ENCODE assay signal across 10 mouse cellular contexts in the genomic region with DNA sequence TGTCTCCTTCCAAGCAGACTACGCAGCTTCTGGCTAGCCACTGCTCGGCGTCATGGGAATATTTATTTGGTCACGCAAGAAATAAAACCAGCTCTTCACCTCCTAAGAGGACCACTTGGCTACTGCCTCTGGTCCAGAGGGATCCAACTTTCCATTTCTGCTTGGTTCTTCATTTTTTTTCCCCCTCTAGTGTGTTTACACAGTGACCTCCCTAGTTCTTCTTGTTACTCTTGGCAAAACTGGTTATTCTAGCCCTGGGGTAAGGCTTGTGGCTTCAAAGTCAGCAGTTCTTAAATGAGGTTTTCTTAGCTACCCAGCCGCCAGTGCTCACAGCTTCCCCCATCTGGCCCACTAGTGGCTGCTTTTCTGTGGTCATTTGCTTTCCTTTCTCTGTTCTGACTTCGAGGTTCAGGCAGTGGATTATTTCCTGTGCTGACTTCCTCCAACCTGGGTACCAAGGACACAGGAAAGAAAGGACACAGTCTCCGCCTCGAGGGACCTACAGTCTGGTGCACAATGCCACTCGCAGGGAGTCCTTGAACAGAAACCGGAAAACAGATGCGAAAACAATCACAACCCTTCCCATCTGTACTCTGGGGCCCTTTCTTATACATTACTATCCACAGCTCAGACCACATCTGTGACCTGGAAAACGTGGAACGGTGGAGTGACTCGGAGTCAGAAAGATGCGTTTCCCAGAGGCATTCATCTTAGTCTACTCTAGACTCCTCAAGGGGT. TPM values are rescaled to one million over a fixed set of nuclear protein-coding genes. Genes with fewer than 3 reads are reported as not detected.
DNase-seq lines count a peak whose midpoint lies in the region; ATAC-seq and TF ChIP-seq lines count a peak whose summit lies in the region.
"Had no signal": no experiment of that assay in that cellular context is flagged by ENCODE, and none has a peak within 500 bp of the region (broad histone marks: within the 10 kb centered on the region; RNA-seq: fewer than 3 reads in every experiment).

No protein-coding gene starts in this region.

- no peak for TF ChIP-seq EP300 in MEL (IDR thresholded peaks at IDR 0.05; ENCODE audit: low read depth in 1 of 2, low read length in 2 of 2)

- WGBS in forebrain, embryonic 13.5 days: 53% methylated on average over 15 of the region's 15 CpGs
- WGBS in forebrain, embryonic 12.5 days: 50% methylated on average over 15 of the region's 15 CpGs

- H3K79me2 ChIP-seq in MEL (ENCODE audit: control insufficient read depth, insufficient read depth, low read length, poor library complexity): no peaks in the 10 kb centered on the region

- H3K4me1 ChIP-seq in forebrain, embryonic 13.5 days: peaks cover 11% of the 10 kb centered on the region
- peaks cover 14% of the 10 kb centered on the region for H3K4me1 ChIP-seq in forebrain, embryonic 12.5 days
- H3K4me1 ChIP-seq in MEL (ENCODE audit: control insufficient read depth in 1 of 2, insufficient read depth in 2 of 2, low read length in 2 of 2): peaks cover 5 to 28% of the 10 kb centered on the region in 2 experiments

- no peak overlapping the region for H3K27ac ChIP-seq in forebrain, embryonic 13.5 days
- no peak overlapping the region for H3K27ac ChIP-seq in forebrain, embryonic 12.5 days
- no peak overlapping the region for H3K27ac ChIP-seq in MEL (ENCODE audit: control insufficient read depth, low read depth, low read length)

- no peaks in the 10 kb centered on the region for H3K9me3 ChIP-seq in forebrain, embryonic 13.5 days (replicated peaks)
- H3K9me3 ChIP-seq in forebrain, embryonic 12.5 days: no peaks in the 10 kb centered on the region
- H3K9me3 ChIP-seq in MEL (replicated peaks; ENCODE audit: insufficient read depth, low read length): no peaks in the 10 kb centered on the region
- H3K9me3 ChIP-seq: G1E had no signal

- H3K9ac ChIP-seq in forebrain, embryonic 13.5 days: no peak overlapping the region
- H3K9ac ChIP-seq in forebrain, embryonic 12.5 days: no peak overlapping the region
- no peak overlapping the region; the same call in 1 of the 2 replicates for H3K9ac ChIP-seq in MEL (ENCODE audit: control insufficient read depth, low read depth, low read length, poor library complexity, severe bottlenecking)

- no peaks in the 10 kb centered on the region for H3K36me3 ChIP-seq in forebrain, embryonic 13.5 days (ENCODE audit: poor library complexity, severe bottlenecking)
- no peaks in the 10 kb centered on the region for H3K36me3 ChIP-seq in forebrain, embryonic 12.5 days (replicated peaks)
- H3K36me3 ChIP-seq in MEL (ENCODE audit: control insufficient read depth in 1 of 2, insufficient read depth in 2 of 2, low read length in 2 of 2): peaks cover 0 to 19% of the 10 kb centered on the region in 2 experiments; a peak in 2 of 4 replicates
- H3K36me3 ChIP-seq: G1E had no signal

- peak; percentile 44 for DNase-seq in MEL (ENCODE audit: low read depth, low spot score)
- DNase-seq in heart, adult 9 months (ENCODE audit: low spot score in 2 of 2): peak; percentile 82 to 92
- DNase-seq in kidney, adult 8-10 months: peak; percentile 43 to 57
- DNase-seq in lung, postnatal 25 days (ENCODE audit: low spot score): peak; percentile 85
- no peak for DNase-seq in left cerebral cortex, adult 8-10 months (ENCODE audit: low spot score in 2 of 2)

- H3K27me3 ChIP-seq in forebrain, embryonic 13.5 days: peaks cover 14% of the 10 kb centered on the region
- H3K27me3 ChIP-seq in forebrain, embryonic 12.5 days: peaks cover 18% of the 10 kb centered on the region
- no peaks in the 10 kb centered on the region for H3K27me3 ChIP-seq in MEL (ENCODE audit: control insufficient read depth in 1 of 2, insufficient read depth in 2 of 2, low read length in 2 of 2)

- TF ChIP-seq RAD21 in MEL (IDR thresholded peaks at IDR 0.05; ENCODE audit: low read depth, low read length): no peak

- no peak for TF ChIP-seq POLR2A in MEL (IDR thresholded peaks at IDR 0.05; ENCODE audit: control insufficient read depth in 1 of 2, insufficient read depth in 1 of 2, low read depth in 1 of 2, low read length in 2 of 2, poor library complexity in 1 of 2)

- TF ChIP-seq CTCF in MEL (IDR thresholded peaks at IDR 0.05 in 2 of 3, conservative IDR thresholded peaks at IDR 0.05 in 1 of 3; ENCODE audit: control insufficient read depth in 1 of 3, insufficient read depth in 1 of 3, low read depth in 2 of 3, low read length in 3 of 3, poor library complexity in 1 of 3, severe bottlenecking in 1 of 3): no peak; a peak in 2 of 6 replicates

- no peak for ATAC-seq in forebrain, embryonic 13.5 days
- ATAC-seq in forebrain, embryonic 12.5 days (ENCODE audit: low FRiP score): no peak
- ATAC-seq in megakaryocyte-erythroid progenitor cell, adult 5-6 weeks (replicated peaks; ENCODE audit: low FRiP score, low TSS enrichment, poor library complexity, severe bottlenecking): no peak

- H3K4me3 ChIP-seq in forebrain, embryonic 13.5 days: no peak overlapping the region
- H3K4me3 ChIP-seq in forebrain, embryonic 12.5 days (replicated peaks): no peak overlapping the region
- H3K4me3 ChIP-seq in MEL (ENCODE audit: control insufficient read depth in 1 of 2, insufficient read depth in 1 of 2, low read depth in 2 of 2, low read length in 2 of 2): peak overlapping the region in 1 of 2 experiments; percentile 14; a peak in 1 of 4 replicates
- H3K4me3 ChIP-seq: myocyte had no signal

- peak overlapping the region; percentile 3; the same call in 1 of the 2 replicates for H3K4me2 ChIP-seq in forebrain, embryonic 13.5 days
- no peak overlapping the region for H3K4me2 ChIP-seq in forebrain, embryonic 12.5 days

TF ChIP-seq in MEL, 35 proteins besides CTCF, POLR2A, EP300 and RAD21 (continues in another document):
- TF ChIP-seq NELFE (IDR thresholded peaks at IDR 0.05; ENCODE audit: low read depth, low read length) (no peak), CHD2 (IDR thresholded peaks at IDR 0.05; ENCODE audit: low read length) (no peak), SIN3A (IDR thresholded peaks at IDR 0.05; ENCODE audit: low read length) (no peak), ZC3H11A (IDR thresholded peaks at IDR 0.05; ENCODE audit: low read depth, low read length) (no peak), MYB (IDR thresholded peaks at IDR 0.05; ENCODE audit: low read depth, low read length) (no peak)

RNA-seq across cellular contexts. Expression of a gene that starts 4.6 kb away (rescaled TPM):
- polyA plus RNA-seq in forebrain, embryonic 13.5 days (2015; fragmentation: Nextera tagmentation; extraction: Ambion mirVana): 1.4 and 2.2 TPM in 2 replicates
- polyA plus RNA-seq in forebrain, embryonic 12.5 days (2016; fragmentation: Nextera tagmentation; extraction: Ambion mirVana): 1.2 and 2.6 TPM in 2 replicates
- 0.29 TPM in 1 of 2 replicates, not detected in the other for total RNA-seq in MEL (2012; rRNA removed)
- under 1 TPM in 1 of 2 experiments, not detected in 1; 0.40 TPM for polyA plus RNA-seq in MEL (2012; ENCODE audit: insufficient read depth in 1 of 2, insufficient read length in 2 of 2, low read depth in 1 of 2, low replicate concordance in 2 of 2, missing spikeins in 1 of 2)
- total RNA-seq in left cerebral cortex, adult 8-10 months (2022): 1 to 10 TPM; 3.7 to 4.7 (median 4.1) TPM
- not detected in 2 replicates for total RNA-seq in megakaryocyte-erythroid progenitor cell, adult 5-6 weeks (2014; fragmentation: Nextera tagmentation)
- total RNA-seq in megakaryocyte-erythroid progenitor cell, adult 5-6 weeks (2017): 0.75 TPM in 1 of 2 replicates, not detected in the other
- polyA plus RNA-seq: G1E, myocyte had no signal

RNA-seq across cellular contexts. Expression of a gene that starts 25.3 kb away (rescaled TPM):
- polyA plus RNA-seq in forebrain, embryonic 13.5 days (2015; fragmentation: Nextera tagmentation; extraction: Ambion mirVana): 52.9 and 55.8 TPM in 2 replicates
- polyA plus RNA-seq in forebrain, embryonic 12.5 days (2016; fragmentation: Nextera tagmentation; extraction: Ambion mirVana): 40.0 and 45.7 TPM in 2 replicates
- 100 and 150 TPM in 2 replicates for total RNA-seq in MEL (2012; rRNA removed)
- 100 to 1,000 TPM; 332 to 581 TPM for polyA plus RNA-seq in MEL (2012; ENCODE audit: insufficient read depth in 1 of 2, insufficient read length in 2 of 2, low read depth in 1 of 2, low replicate concordance in 2 of 2, missing spikeins in 1 of 2)
- total RNA-seq in left cerebral cortex, adult 8-10 months (2022): 10 to 100 TPM in 3 of 4 experiments, 1 to 10 TPM in 1; 9.6 to 15.4 (median 12.5) TPM
- 244 and 269 TPM in 2 replicates for total RNA-seq in megakaryocyte-erythroid progenitor cell, adult 5-6 weeks (2014; fragmentation: Nextera tagmentation)
- 147 and 171 TPM in 2 replicates for total RNA-seq in megakaryocyte-erythroid progenitor cell, adult 5-6 weeks (2017)

RNA-seq across cellular contexts. Expression of a gene that starts 30.5 kb away (rescaled TPM):
- 0.11 and 0.14 TPM in 2 replicates for polyA plus RNA-seq in forebrain, embryonic 13.5 days (2015; fragmentation: Nextera tagmentation; extraction: Ambion mirVana)
- 0.28 TPM in 1 of 2 replicates, not detected in the other for polyA plus RNA-seq in forebrain, embryonic 12.5 days (2016; fragmentation: Nextera tagmentation; extraction: Ambion mirVana)
- total RNA-seq in MEL (2012; rRNA removed): not detected in 2 replicates
- polyA plus RNA-seq in MEL (2012; ENCODE audit: insufficient read depth in 1 of 2, insufficient read length in 2 of 2, low read depth in 1 of 2, low replicate concordance in 2 of 2, missing spikeins in 1 of 2): not detected
- total RNA-seq in left cerebral cortex, adult 8-10 months (2022): under 1 TPM; 0.32 to 0.67 (median 0.57) TPM
- not detected in 2 replicates for total RNA-seq in megakaryocyte-erythroid progenitor cell, adult 5-6 weeks (2014; fragmentation: Nextera tagmentation)
- total RNA-seq in megakaryocyte-erythroid progenitor cell, adult 5-6 weeks (2017): not detected in 2 replicates
- total RNA-seq: G1E had no signal
- polyA plus RNA-seq: G1E, myocyte had no signal

RNA-seq across cellular contexts. Expression of a gene that starts 43.6 kb away (rescaled TPM):
- 78.7 and 90.7 TPM in 2 replicates for polyA plus RNA-seq in forebrain, embryonic 13.5 days (2015; fragmentation: Nextera tagmentation; extraction: Ambion mirVana)
- 102 TPM in 2 replicates for polyA plus RNA-seq in forebrain, embryonic 12.5 days (2016; fragmentation: Nextera tagmentation; extraction: Ambion mirVana)
- 0.12 and 0.13 TPM in 2 replicates for total RNA-seq in MEL (2012; rRNA removed)
- under 1 TPM in 1 of 2 experiments, not detected in 1; 0.38 TPM for polyA plus RNA-seq in MEL (2012; ENCODE audit: insufficient read depth in 1 of 2, insufficient read length in 2 of 2, low read depth in 1 of 2, low replicate concordance in 2 of 2, missing spikeins in 1 of 2)
- 1 to 10 TPM; 5.2 to 9.1 (median 7.9) TPM for total RNA-seq in left cerebral cortex, adult 8-10 months (2022)
- total RNA-seq in megakaryocyte-erythroid progenitor cell, adult 5-6 weeks (2014; fragmentation: Nextera tagmentation): not detected in 2 replicates
- 0.09 TPM in 1 of 2 replicates, not detected in the other for total RNA-seq in megakaryocyte-erythroid progenitor cell, adult 5-6 weeks (2017)
- polyA plus RNA-seq: G1E had no signal

RNA-seq across cellular contexts. Expression of a gene that starts 50.0 kb away (rescaled TPM):
- 0.21 and 0.23 TPM in 2 replicates for polyA plus RNA-seq in forebrain, embryonic 13.5 days (2015; fragmentation: Nextera tagmentation; extraction: Ambion mirVana)
- polyA plus RNA-seq in forebrain, embryonic 12.5 days (2016; fragmentation: Nextera tagmentation; extraction: Ambion mirVana): 0.15 TPM in 1 of 2 replicates, not detected in the other
- 0.23 TPM in 1 of 2 replicates, not detected in the other for total RNA-seq in MEL (2012; rRNA removed)
- polyA plus RNA-seq in MEL (2012; ENCODE audit: insufficient read depth in 1 of 2, insufficient read length in 2 of 2, low read depth in 1 of 2, low replicate concordance in 2 of 2, missing spikeins in 1 of 2): under 1 TPM in 1 of 2 experiments, not detected in 1; 0.38 TPM
- 1 to 10 TPM in 3 of 4 experiments, under 1 TPM in 1; 0.27 to 5.6 (median 3.3) TPM for total RNA-seq in left cerebral cortex, adult 8-10 months (2022)
- total RNA-seq in megakaryocyte-erythroid progenitor cell, adult 5-6 weeks (2014; fragmentation: Nextera tagmentation): not detected in 2 replicates
- total RNA-seq in megakaryocyte-erythroid progenitor cell, adult 5-6 weeks (2017): not detected in 2 replicates
- total RNA-seq: G1E had no signal
- polyA plus RNA-seq: G1E had no signal

Comparison
In these comparisons a context has a peak if more than half of its experiments do, and no peak if none do; other contexts are left out.
1. DNase-seq: peak in MEL (single experiment), heart, adult 9 months (2 of 2), kidney, adult 8-10 months (2 of 2) and lung, postnatal 25 days (single experiment); none in left cerebral cortex, adult 8-10 months (0 of 2).